ENCODE assay signal across 8 mouse cellular contexts in genomic region chr11:106998651-106999150, GRCm38 (mm10). TPM values are rescaled to one million over a fixed set of nuclear protein-coding genes. Genes with fewer than 3 reads are reported as not detected.
DNase-seq lines count a peak whose midpoint lies in the region; ATAC-seq lines count a peak whose summit lies in the region.

No protein-coding gene starts in this region.

- ATAC-seq in erythroid progenitor cell, adult 5-6 weeks (replicated peaks; ENCODE audit: low FRiP score, poor library complexity, severe bottlenecking), result peak; percentile 26; the same call in 1 of the 2 replicates
- ATAC-seq in monocyte, adult 5-6 weeks (replicated peaks; ENCODE audit: insufficient number of reproducible peaks, low FRiP score, low TSS enrichment, poor library complexity, severe bottlenecking), result 0 out of 2 replicates have a peak, but pooled peaks have one; percentile 4
- ATAC-seq in megakaryocyte-erythroid progenitor cell, adult 5-6 weeks (replicated peaks; ENCODE audit: low FRiP score, low TSS enrichment, poor library complexity, severe bottlenecking), result no peak

- peak; percentile 18 for DNase-seq in cerebellum, adult 11 months
- no peak for DNase-seq in cerebellum, postnatal 4 days (ENCODE audit: low spot score in 2 of 2)
- DNase-seq in retina, adult 2 months (ENCODE audit: low read depth, low spot score), result peak; percentile 60
- no peak for DNase-seq in retina, postnatal 1 day
- DNase-seq in kidney, postnatal 14 days, result peak; percentile 18

RNA-seq across cellular contexts. Expression of gene Kpna2, which starts 0.6 kb away (rescaled TPM):
- 456 and 494 TPM in 2 replicates for total RNA-seq in erythroid progenitor cell, adult 5-6 weeks (2015; ENCODE audit: low replicate concordance)
- 286 and 365 TPM in 2 replicates for total RNA-seq in erythroid progenitor cell, adult 5-6 weeks (2017; ENCODE audit: low replicate concordance)
- 59.8 to 75.8 TPM (median 63.9 TPM) in 3 replicates for total RNA-seq in monocyte, adult 5-6 weeks (2017)
- total RNA-seq in megakaryocyte-erythroid progenitor cell, adult 5-6 weeks (2014; fragmentation: Nextera tagmentation), result 179 and 203 TPM in 2 replicates
- 146 and 149 TPM in 2 replicates for total RNA-seq in megakaryocyte-erythroid progenitor cell, adult 5-6 weeks (2017)

RNA-seq across cellular contexts. Expression of gene 1810010H24Rik, which starts 26.8 kb away (rescaled TPM):
- 2.5 TPM in 1 of 2 replicates, not detected in the other for total RNA-seq in erythroid progenitor cell, adult 5-6 weeks (2015; ENCODE audit: low replicate concordance)
- not detected in 2 replicates for total RNA-seq in erythroid progenitor cell, adult 5-6 weeks (2017; ENCODE audit: low replicate concordance)
- not detected in 3 replicates for total RNA-seq in monocyte, adult 5-6 weeks (2017)
- total RNA-seq in megakaryocyte-erythroid progenitor cell, adult 5-6 weeks (2014; fragmentation: Nextera tagmentation), result 1.7 TPM in 1 of 2 replicates, not detected in the other
- 1.3 TPM in 1 of 2 replicates, not detected in the other for total RNA-seq in megakaryocyte-erythroid progenitor cell, adult 5-6 weeks (2017)

Comparison
In these comparisons a context has a peak if more than half of its experiments do, and no peak if none do; other contexts are left out.
1. DNase-seq: peak in cerebellum, adult 11 months (single experiment), retina, adult 2 months (single experiment) and kidney, postnatal 14 days (single experiment); none in cerebellum, postnatal 4 days (0 of 2) and retina, postnatal 1 day (single experiment).